Mouse (Mus musculus) ES-Bruce4 (cell line): Measurements from ENCODE around the gene Spryd3.

ENCODE experiments used
- CTCF ChIP-seq: IDR thresholded peaks from one replicate; pipeline ENCODE4 v1.8.1; 2011; ENCODE audit warnings: low read depth, low read length
- POLR2A ChIP-seq: IDR thresholded peaks from one replicate; pipeline ENCODE4 v1.8.1; 2011; ENCODE audit warnings: low read length; ENCODE audit not compliant: insufficient read depth

DNA sequence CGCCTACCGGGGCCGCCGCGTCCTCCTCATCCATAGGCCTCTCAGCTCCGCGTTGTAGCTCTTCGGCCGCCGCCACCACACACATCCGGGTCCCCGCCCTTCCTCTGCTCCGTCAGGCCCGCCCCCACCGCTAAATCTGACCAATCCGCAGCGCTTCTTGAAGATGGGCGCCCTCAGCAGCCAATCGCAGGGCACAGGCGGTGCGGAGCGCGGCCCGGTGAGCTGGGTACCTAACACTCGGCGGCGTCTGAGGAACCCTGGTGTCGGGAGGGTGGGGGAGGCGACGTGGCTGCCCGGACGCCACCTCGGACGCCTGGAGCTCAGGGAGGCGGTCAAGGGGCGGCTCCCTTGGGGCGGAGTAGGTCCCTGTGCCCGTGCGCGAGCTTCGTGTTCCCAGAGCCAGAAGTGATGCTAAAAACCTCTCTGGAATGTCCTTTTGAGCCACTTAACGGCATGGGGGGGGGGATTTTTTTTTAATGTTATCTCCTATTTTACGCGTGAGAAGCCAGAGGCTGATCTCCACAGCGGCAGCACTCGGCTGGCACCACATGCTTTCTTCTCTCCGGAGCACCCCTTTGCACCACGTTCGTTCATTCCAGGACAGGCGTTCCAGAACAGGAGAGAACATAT, at the start of gene Spryd3:
- TF ChIP-seq CTCF (no peak), POLR2A (no peak)
